Mouse (Mus musculus): Measurements from ENCODE around the gene Npy5r. TPM values are rescaled to one million over a fixed set of nuclear protein-coding genes. Genes with fewer than 3 reads are reported as not detected.

Gene Npy5r
- polyA plus RNA-seq, 1 experiment from 2014 or later, result not detected

- H3K27me3 ChIP-seq (ENCODE audit: low read depth, poor library complexity, severe bottlenecking), result no peaks in the 10 kb centered on the region
- no peaks in the 10 kb centered on the region for H3K9me3 ChIP-seq (replicated peaks)
- no peak overlapping the region for H3K27ac ChIP-seq
- 83% methylated on average over 1 of the region's 1 CpGs for WGBS
- DNase-seq (ENCODE audit: low spot score), result no peak
- no peak overlapping the region for H3K4me3 ChIP-seq
- H3K36me3 ChIP-seq, result no peaks in the 10 kb centered on the region
- no peaks in the 10 kb centered on the region for H3K4me1 ChIP-seq
These were observed 57.2 kb downstream of the Npy5r start for GRCm38 (mm10) chr8:66630721-66631120.

Other genes starting within 250 kb of the Npy5r start
- gene Tma16, start 201.6 kb downstream of the Npy5r start, polyA plus RNA-seq (2016; fragmentation: Nextera tagmentation; extraction: Ambion mirVana), result 21.5 and 25.1 TPM in 2 replicates
- gene Tktl2, start 176.4 kb downstream of the Npy5r start, polyA plus RNA-seq (2016; fragmentation: Nextera tagmentation; extraction: Ambion mirVana), result not detected in 2 replicates
- 0.19 and 0.20 TPM in 2 replicates for gene Npy1r, start 9.1 kb upstream of the Npy5r start, polyA plus RNA-seq (2016; fragmentation: Nextera tagmentation; extraction: Ambion mirVana)
- gene Naf1, start 172.1 kb upstream of the Npy5r start, polyA plus RNA-seq (2016; fragmentation: Nextera tagmentation; extraction: Ambion mirVana), result 3.2 and 4.4 TPM in 2 replicates